In the genomic region with DNA sequence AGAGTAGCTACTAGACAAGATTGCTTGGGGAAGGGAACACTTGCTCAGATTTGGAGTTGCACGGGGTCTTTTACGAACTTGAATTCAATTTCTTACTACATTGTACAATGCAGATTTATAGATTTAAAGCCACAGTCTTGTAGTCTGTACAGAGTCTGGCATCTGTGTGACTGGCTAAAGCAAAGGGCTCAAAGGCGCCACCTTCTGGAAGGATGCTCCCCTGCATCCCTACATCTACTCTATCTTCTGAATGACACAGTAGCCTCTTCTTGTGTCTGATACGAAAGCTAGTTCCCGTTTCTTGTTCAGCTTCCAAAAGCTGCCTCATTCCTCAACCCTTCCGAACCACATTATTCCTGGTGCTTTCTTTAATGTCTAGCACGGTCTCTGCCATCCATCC, we compare ENCODE assay signal across 10 mouse cellular contexts.
DNase-seq lines count a peak whose midpoint lies in the region; ATAC-seq and TF ChIP-seq lines count a peak whose summit lies in the region.
"Had no signal": no experiment of that assay in that cellular context is flagged by ENCODE, and none has a peak within 500 bp of the region (broad histone marks: within the 10 kb centered on the region; RNA-seq: fewer than 3 reads in every experiment).

No protein-coding gene starts in this region.

- H3K9me3 ChIP-seq in intestine, postnatal 0 days (ENCODE audit: control insufficient read depth): no peaks in the 10 kb centered on the region
- no peaks in the 10 kb centered on the region for H3K9me3 ChIP-seq in intestine, embryonic 16.5 days (ENCODE audit: control insufficient read depth, low read length)
- H3K9me3 ChIP-seq: embryonic facial prominence, embryonic 15.5 days; liver, embryonic 15.5 days had no signal

- H3K27me3 ChIP-seq in intestine, postnatal 0 days (replicated peaks; ENCODE audit: control insufficient read depth, insufficient read depth, low read length): no peaks in the 10 kb centered on the region
- H3K27me3 ChIP-seq in intestine, embryonic 16.5 days (replicated peaks; ENCODE audit: control insufficient read depth, insufficient read depth, low read length): no peaks in the 10 kb centered on the region
- H3K27me3 ChIP-seq in liver, adult 2 months (ENCODE audit: control insufficient read depth, insufficient read depth, low read length): 0 out of 2 replicates have a peak, but pooled peaks cover 6% of the 10 kb centered on the region
- H3K27me3 ChIP-seq in splenic B cell, adult 2 months (ENCODE audit: control insufficient read depth, insufficient read depth, low read length, poor library complexity, severe bottlenecking): no peaks in the 10 kb centered on the region
- H3K27me3 ChIP-seq: embryonic facial prominence, embryonic 15.5 days; liver, embryonic 15.5 days had no signal

- no peaks in the 10 kb centered on the region for H3K79me2 ChIP-seq in liver, adult 2 months (ENCODE audit: control insufficient read depth, insufficient read depth, low read length)

- TF ChIP-seq POLR2A in liver, adult 2 months (IDR thresholded peaks at IDR 0.05; ENCODE audit: extremely low read depth, insufficient read depth, low read length): no peak

- peak; percentile 71 for TF ChIP-seq CTCF in intestine, postnatal 0 days (IDR thresholded peaks at IDR 0.05; ENCODE audit: low read depth)
- TF ChIP-seq CTCF in liver, adult 2 months (IDR thresholded peaks at IDR 0.05; ENCODE audit: low read depth, low read length): peak; percentile 29; the same call in 1 of the 2 replicates

- no peak overlapping the region for H3K27ac ChIP-seq in intestine, postnatal 0 days (ENCODE audit: low read depth, low read length)
- H3K27ac ChIP-seq in intestine, embryonic 16.5 days (ENCODE audit: low read length): no peak overlapping the region
- no peak overlapping the region for H3K27ac ChIP-seq in liver, adult 2 months (replicated peaks; ENCODE audit: insufficient read depth, low read depth, low read length)
- H3K27ac ChIP-seq: embryonic facial prominence, embryonic 15.5 days; liver, embryonic 15.5 days had no signal

- H3K4me2 ChIP-seq in intestine, postnatal 0 days (replicated peaks; ENCODE audit: low read depth): no peak overlapping the region
- H3K4me2 ChIP-seq in intestine, embryonic 16.5 days (ENCODE audit: low read depth, low read length): no peak overlapping the region
- H3K4me2 ChIP-seq: embryonic facial prominence, embryonic 15.5 days; liver, embryonic 15.5 days had no signal

- peak; percentile 79 for DNase-seq in MEL-GATA-1-ER (ENCODE audit: extremely low read depth, low read depth)
- DNase-seq in c-Kit-negative CD71-positive TER-119-positive erythroid progenitor cells, embryonic 14.5 days (ENCODE audit: low read depth, low spot score): peak; percentile 28
- peak; percentile 47 for DNase-seq in induced T-regulatory cell, adult 2 months (ENCODE audit: low read depth)
- DNase-seq in liver, adult 2 months (ENCODE audit: extremely low read depth, low read depth, low spot score): peak; percentile 5
- DNase-seq in splenic B cell, adult 2 months (ENCODE audit: low read depth, low spot score): peak; percentile 34

- 58% methylated on average over 7 of the region's 7 CpGs for whole genome bisulfite sequencing in intestine, postnatal 0 days
- 59% methylated on average over 7 of the region's 7 CpGs for WGBS in intestine, embryonic 16.5 days
- WGBS in liver, adult 2 months: 60% methylated on average over 7 of the region's 7 CpGs

- no peak for ATAC-seq in intestine, postnatal 0 days
- no peak for ATAC-seq in intestine, embryonic 16.5 days
- no peak for ATAC-seq in monocyte, adult 5-6 weeks (replicated peaks; ENCODE audit: insufficient number of reproducible peaks, low FRiP score, low TSS enrichment, poor library complexity, severe bottlenecking)

- H3K4me3 ChIP-seq in intestine, postnatal 0 days (ENCODE audit: low read depth, low read length): no peak overlapping the region
- H3K4me3 ChIP-seq in intestine, embryonic 16.5 days (ENCODE audit: low read length): no peak overlapping the region
- H3K4me3 ChIP-seq in liver, adult 2 months (ENCODE audit: insufficient read depth, low read depth, low read length): no peak overlapping the region
- H3K4me3 ChIP-seq: embryonic facial prominence, embryonic 15.5 days; liver, embryonic 15.5 days had no signal

- H3K36me3 ChIP-seq in intestine, postnatal 0 days (ENCODE audit: control insufficient read depth, insufficient read depth): no peaks in the 10 kb centered on the region
- H3K36me3 ChIP-seq in intestine, embryonic 16.5 days (ENCODE audit: control insufficient read depth, insufficient read depth, low read length): no peaks in the 10 kb centered on the region
- no peaks in the 10 kb centered on the region for H3K36me3 ChIP-seq in liver, adult 2 months (ENCODE audit: control insufficient read depth, insufficient read depth, low read length)
- H3K36me3 ChIP-seq in splenic B cell, adult 2 months (ENCODE audit: control insufficient read depth, insufficient read depth, low read length, poor library complexity, severe bottlenecking): no peaks in the 10 kb centered on the region
- H3K36me3 ChIP-seq: embryonic facial prominence, embryonic 15.5 days; liver, embryonic 15.5 days had no signal

- H3K4me1 ChIP-seq in intestine, postnatal 0 days (replicated peaks; ENCODE audit: control insufficient read depth, insufficient read depth, low read length): no peaks in the 10 kb centered on the region
- H3K4me1 ChIP-seq in intestine, embryonic 16.5 days (ENCODE audit: control insufficient read depth, insufficient read depth, low read length): no peaks in the 10 kb centered on the region
- H3K4me1 ChIP-seq in liver, adult 2 months (ENCODE audit: control insufficient read depth, insufficient read depth, low read length): no peaks in the 10 kb centered on the region

- no peak overlapping the region for H3K9ac ChIP-seq in intestine, postnatal 0 days (ENCODE audit: low read depth, low read length)
- H3K9ac ChIP-seq in intestine, embryonic 16.5 days (ENCODE audit: low read depth, low read length): no peak overlapping the region
- H3K9ac ChIP-seq in liver, adult 2 months (ENCODE audit: low read depth, low read length): no peak overlapping the region
- H3K9ac ChIP-seq: embryonic facial prominence, embryonic 15.5 days; liver, embryonic 15.5 days had no signal

Comparison
In these comparisons a context has a peak if more than half of its experiments do, and no peak if none do; other contexts are left out.
1. DNase-seq: peak in every context shown above with its lines; median percentile 79 in MEL-GATA-1-ER; 47 in induced T-regulatory cell, adult 2 months; 34 in splenic B cell, adult 2 months; 28 in c-Kit-negative CD71-positive TER-119-positive erythroid progenitor cells, embryonic 14.5 days; 5 in liver, adult 2 months.